8 mouse cellular contexts compared by ENCODE assay signal in the genomic region with DNA sequence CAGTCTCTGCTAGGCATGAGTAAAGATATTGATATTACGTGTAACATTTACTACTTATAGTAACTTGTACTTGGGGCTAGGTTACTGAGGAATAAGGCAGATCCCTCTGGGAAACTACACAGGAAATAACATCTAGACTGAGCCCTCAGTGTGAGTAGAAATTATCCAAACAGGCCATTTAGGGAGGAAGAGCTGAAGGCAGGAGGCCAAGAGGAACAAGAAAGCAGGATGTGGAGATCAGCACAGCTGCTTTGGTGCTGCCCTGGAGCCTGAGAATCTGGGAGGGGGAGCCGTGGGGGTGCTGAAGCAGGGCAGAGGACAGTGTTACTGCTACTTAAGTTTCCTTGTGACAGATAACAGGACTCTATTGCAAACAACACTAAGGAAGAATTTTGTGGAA. TPM values are rescaled to one million over a fixed set of nuclear protein-coding genes. Genes with fewer than 3 reads are reported as not detected.
DNase-seq lines count a peak whose midpoint lies in the region; ATAC-seq lines count a peak whose summit lies in the region.

No protein-coding gene starts in this region.

- H3K27ac ChIP-seq in hindbrain, embryonic 14.5 days = peak overlapping the region; percentile 66; the same call in 1 of the 2 replicates
- H3K27ac ChIP-seq in hindbrain, embryonic 10.5 days = no peak overlapping the region
- peak overlapping the region; percentile 69 for H3K27ac ChIP-seq in embryonic facial prominence, embryonic 15.5 days (replicated peaks)
- H3K27ac ChIP-seq in liver, embryonic 16.5 days (ENCODE audit: low read length) = no peak overlapping the region; the same call in 1 of the 2 replicates

- H3K9me3 ChIP-seq in hindbrain, embryonic 14.5 days (ENCODE audit: control insufficient read depth, low read length) = 0 out of 2 replicates have a peak, but pooled peaks cover 4% of the 10 kb centered on the region
- H3K9me3 ChIP-seq in hindbrain, embryonic 10.5 days = no peaks in the 10 kb centered on the region
- H3K9me3 ChIP-seq in embryonic facial prominence, embryonic 15.5 days (replicated peaks) = no peaks in the 10 kb centered on the region
- no peaks in the 10 kb centered on the region for H3K9me3 ChIP-seq in liver, embryonic 16.5 days (replicated peaks; ENCODE audit: control insufficient read depth, low read length)

- WGBS in hindbrain, embryonic 14.5 days = 84% methylated on average over 2 of the region's 2 CpGs
- 69% methylated on average over 2 of the region's 2 CpGs for WGBS in hindbrain, embryonic 10.5 days
- WGBS in embryonic facial prominence, embryonic 15.5 days = 48% methylated on average over 2 of the region's 2 CpGs
- WGBS in liver, embryonic 16.5 days (ENCODE audit: insufficient replicate concordance) = 45% methylated on average over 2 of the region's 2 CpGs

- DNase-seq in hindbrain, embryonic 14.5 days (ENCODE audit: low spot score) = no peak
- no peak for DNase-seq in hindbrain, embryonic 10.5 days (ENCODE audit: low spot score)
- no peak for DNase-seq in retina, postnatal 1 day
- DNase-seq in cerebellum, adult 11 months = no peak
- DNase-seq in spleen, postnatal 4 days (ENCODE audit: low spot score in 2 of 2) = no peak

- no peak overlapping the region for H3K4me3 ChIP-seq in hindbrain, embryonic 14.5 days (replicated peaks; ENCODE audit: low read length)
- H3K4me3 ChIP-seq in hindbrain, embryonic 10.5 days = no peak overlapping the region
- H3K4me3 ChIP-seq in embryonic facial prominence, embryonic 15.5 days (replicated peaks) = no peak overlapping the region
- H3K4me3 ChIP-seq in liver, embryonic 16.5 days (ENCODE audit: low read depth, low read length) = no peak overlapping the region

- 0 out of 2 replicates have a peak, but pooled peaks cover 3% of the 10 kb centered on the region for H3K4me1 ChIP-seq in hindbrain, embryonic 14.5 days (replicated peaks; ENCODE audit: control insufficient read depth, insufficient read depth, low read length)
- H3K4me1 ChIP-seq in hindbrain, embryonic 10.5 days (replicated peaks) = no peaks in the 10 kb centered on the region
- peaks cover 7% of the 10 kb centered on the region; the same call in 1 of the 2 replicates for H3K4me1 ChIP-seq in embryonic facial prominence, embryonic 15.5 days
- no peaks in the 10 kb centered on the region; the same call in 1 of the 2 replicates for H3K4me1 ChIP-seq in liver, embryonic 16.5 days (ENCODE audit: control insufficient read depth, low read depth, low read length)

- no peaks in the 10 kb centered on the region for H3K27me3 ChIP-seq in hindbrain, embryonic 14.5 days (ENCODE audit: control insufficient read depth, insufficient read depth, low read length)
- H3K27me3 ChIP-seq in hindbrain, embryonic 10.5 days (ENCODE audit: insufficient read depth, poor library complexity, severe bottlenecking) = no peaks in the 10 kb centered on the region
- no peaks in the 10 kb centered on the region for H3K27me3 ChIP-seq in embryonic facial prominence, embryonic 15.5 days
- no peaks in the 10 kb centered on the region for H3K27me3 ChIP-seq in liver, embryonic 16.5 days (ENCODE audit: control insufficient read depth, insufficient read depth, low read depth, low read length)

- no peak for ATAC-seq in hindbrain, embryonic 14.5 days (ENCODE audit: low FRiP score)
- ATAC-seq in embryonic facial prominence, embryonic 15.5 days (ENCODE audit: insufficient number of reproducible peaks, low FRiP score, low TSS enrichment, low read depth) = peak; percentile 63; the same call in 1 of the 2 replicates
- peak; percentile 60 to 83 for ATAC-seq in hematopoietic stem cell, adult 5-6 weeks (replicated peaks in 1 of 2; ENCODE audit: insufficient read depth in 1 of 2, low FRiP score in 2 of 2, low TSS enrichment in 1 of 2, low read depth in 1 of 2, poor library complexity in 2 of 2, severe bottlenecking in 2 of 2)
- peak; percentile 51; the same call in 1 of the 2 replicates for ATAC-seq in liver, embryonic 16.5 days (ENCODE audit: low read depth)

- H3K4me2 ChIP-seq in hindbrain, embryonic 14.5 days (replicated peaks) = no peak overlapping the region
- no peak overlapping the region for H3K4me2 ChIP-seq in embryonic facial prominence, embryonic 15.5 days (replicated peaks)
- H3K4me2 ChIP-seq in liver, embryonic 16.5 days (ENCODE audit: low read depth, low read length) = no peak overlapping the region

- H3K36me3 ChIP-seq in hindbrain, embryonic 14.5 days (replicated peaks; ENCODE audit: control insufficient read depth, insufficient read depth) = no peaks in the 10 kb centered on the region
- peaks cover 21% of the 10 kb centered on the region; the same call in 1 of the 2 replicates for H3K36me3 ChIP-seq in hindbrain, embryonic 10.5 days
- H3K36me3 ChIP-seq in embryonic facial prominence, embryonic 15.5 days = no peaks in the 10 kb centered on the region
- no peaks in the 10 kb centered on the region for H3K36me3 ChIP-seq in liver, embryonic 16.5 days (ENCODE audit: control insufficient read depth, insufficient read depth)

- H3K9ac ChIP-seq in hindbrain, embryonic 14.5 days = no peak overlapping the region
- no peak overlapping the region for H3K9ac ChIP-seq in embryonic facial prominence, embryonic 15.5 days
- H3K9ac ChIP-seq in liver, embryonic 16.5 days (ENCODE audit: low read depth, low read length) = no peak overlapping the region

RNA-seq across cellular contexts. Expression of gene Lims1, which starts 18.4 kb away (rescaled TPM):
- 57.2 and 59.8 TPM in 2 replicates for polyA plus RNA-seq in hindbrain, embryonic 14.5 days (2014; fragmentation: Nextera tagmentation; extraction: Ambion mirVana)
- polyA plus RNA-seq in hindbrain, embryonic 10.5 days (2016; fragmentation: Nextera tagmentation; extraction: Ambion mirVana) = 89.4 and 105 TPM in 2 replicates
- polyA plus RNA-seq in embryonic facial prominence, embryonic 15.5 days (2015; fragmentation: Nextera tagmentation; extraction: Ambion mirVana) = 121 and 124 TPM in 2 replicates
- total RNA-seq in hematopoietic stem cell, adult 5-6 weeks (2017) = 77.5 and 123 TPM in 2 replicates
- 80.0 and 83.8 TPM in 2 replicates for polyA plus RNA-seq in liver, embryonic 16.5 days (2015; fragmentation: Nextera tagmentation; extraction: Ambion mirVana)

Comparison
In these comparisons a context has a peak if more than half of its experiments do, and no peak if none do; other contexts are left out.
1. H3K27ac ChIP-seq: peak in hindbrain, embryonic 14.5 days (single experiment) and embryonic facial prominence, embryonic 15.5 days (single experiment); none in hindbrain, embryonic 10.5 days (single experiment) and liver, embryonic 16.5 days (single experiment).